Mouse (Mus musculus) E14TG2a.4 (cell line): ENCODE measurements around the gene Crtc1.

ENCODE experiments used
- H3K27me3 ChIP-seq: 2 replicates; pipeline ENCODE4 v1.6.1; 2014; ENCODE audit warnings: low read length, control low read depth; ENCODE audit not compliant: insufficient read depth
- H3K36me3 ChIP-seq: 2 replicates; pipeline ENCODE4 v1.6.1; 2014; ENCODE audit warnings: low read length, control low read depth; ENCODE audit not compliant: insufficient read depth
- H3K4me1 ChIP-seq: replicated peaks from 2 replicates; pipeline ENCODE4 v1.6.1; 2014; ENCODE audit warnings: low read depth, low read length, control low read depth
- H3K4me3 ChIP-seq: replicated peaks from 2 replicates; pipeline ENCODE4 v1.5.1; 2014; ENCODE audit warnings: mild to moderate bottlenecking, low read length
- H3K9me3 ChIP-seq: 2 replicates; pipeline ENCODE4 v1.6.1; 2014; ENCODE audit warnings: low read length, control low read depth
- CTCF ChIP-seq: conservative IDR thresholded peaks from 2 replicates; pipeline ENCODE4 v1.5.1; 2014; ENCODE audit warnings: low read length
- NANOG ChIP-seq: IDR thresholded peaks from 2 replicates; pipeline ENCODE4 v1.6.1; 2014; ENCODE audit warnings: borderline replicate concordance, low read length, mixed read lengths
- POU5F1 ChIP-seq: IDR thresholded peaks from 2 replicates; pipeline ENCODE4 v1.6.1; 2014; ENCODE audit warnings: low read length, borderline replicate concordance

The Crtc1 gene

GRCm38 (mm10) chr8:70375212-70375859, 64.0 kb downstream of the Crtc1 start:
- H3K4me3 ChIP-seq, result peak overlapping the region; percentile 84
- TF ChIP-seq CTCF (no peak), POU5F1 (no peak), NANOG (no peak)
- peaks cover 87% of the 10 kb centered on the region for H3K27me3 ChIP-seq
- peaks cover 55% of the 10 kb centered on the region for H3K4me1 ChIP-seq
- H3K36me3 ChIP-seq, result no peaks in the 10 kb centered on the region
- no peaks in the 10 kb centered on the region for H3K9me3 ChIP-seq

GRCm38 (mm10) chr8:70374318-70374927, 65.0 kb downstream of the Crtc1 start:
- Histone ChIP-seq H3K4me1 (peaks cover 49% of the 10 kb centered on the region), H3K36me3 (no peaks in the 10 kb centered on the region), H3K27me3 (peaks cover 82% of the 10 kb centered on the region), H3K4me3 (peak overlapping the region; percentile 84), H3K9me3 (no peaks in the 10 kb centered on the region)
- TF ChIP-seq NANOG (no peak), POU5F1 (no peak), CTCF (no peak)

- peak within 1 kb of the TSS; percentile 84 for H3K4me3 ChIP-seq
- peaks cover 77% of the 10 kb centered on the region for H3K27me3 ChIP-seq
- H3K9me3 ChIP-seq, result no peaks in the 10 kb centered on the region
- H3K36me3 ChIP-seq, result no peaks in the 10 kb centered on the region
- TF ChIP-seq CTCF, result no peak
- TF ChIP-seq POU5F1, result no peak
- TF ChIP-seq NANOG, result no peak
- H3K4me1 ChIP-seq, result peaks cover 44% of the 10 kb centered on the region
Observed at GRCm38 (mm10) chr8:70373397-70374317, 65.7 kb downstream of the Crtc1 start, which contains the start of gene Comp. Gene Comp (plus strand): TSS chr8:70373558.

- TF ChIP-seq CTCF (no peak), NANOG (no peak), POU5F1 (no peak)
- Histone ChIP-seq H3K4me3 (no peak overlapping the region), H3K27me3 (peaks cover 60% of the 10 kb centered on the region), H3K36me3 (no peaks in the 10 kb centered on the region), H3K9me3 (no peaks in the 10 kb centered on the region), H3K4me1 (peaks cover 41% of the 10 kb centered on the region)
Observed at GRCm38 (mm10) chr8:70371951-70372350, 67.4 kb downstream of the Crtc1 start.

GRCm38 (mm10) chr8:70370476-70370875, 68.9 kb downstream of the Crtc1 start:
- Histone ChIP-seq H3K4me3 (no peak overlapping the region), H3K4me1 (peaks cover 26% of the 10 kb centered on the region), H3K36me3 (no peaks in the 10 kb centered on the region), H3K9me3 (no peaks in the 10 kb centered on the region), H3K27me3 (peaks cover 55% of the 10 kb centered on the region)
- TF ChIP-seq POU5F1, result no peak
- no peak for TF ChIP-seq NANOG
- no peak for TF ChIP-seq CTCF

GRCm38 (mm10) chr8:70366588-70366987, 72.8 kb downstream of the Crtc1 start:
- peaks cover 29% of the 10 kb centered on the region for H3K27me3 ChIP-seq
- peaks cover 16% of the 10 kb centered on the region for H3K4me1 ChIP-seq
- H3K4me3 ChIP-seq, result no peak overlapping the region
- no peaks in the 10 kb centered on the region for H3K36me3 ChIP-seq
- H3K9me3 ChIP-seq, result no peaks in the 10 kb centered on the region
- TF ChIP-seq NANOG (no peak), CTCF (no peak), POU5F1 (no peak)

GRCm38 (mm10) chr8:70364066-70364465, 75.3 kb downstream of the Crtc1 start:
- peaks cover 23% of the 10 kb centered on the region; the same call in 1 of the 2 replicates for H3K27me3 ChIP-seq
- no peaks in the 10 kb centered on the region for H3K9me3 ChIP-seq
- H3K4me3 ChIP-seq, result no peak overlapping the region
- no peaks in the 10 kb centered on the region for H3K36me3 ChIP-seq
- TF ChIP-seq CTCF, result no peak
- no peak for TF ChIP-seq POU5F1
- TF ChIP-seq NANOG, result no peak
- peaks cover 29% of the 10 kb centered on the region for H3K4me1 ChIP-seq

- no peaks in the 10 kb centered on the region for H3K9me3 ChIP-seq
- peaks cover 19% of the 10 kb centered on the region; the same call in 1 of the 2 replicates for H3K27me3 ChIP-seq
- H3K4me1 ChIP-seq, result peaks cover 54% of the 10 kb centered on the region
- no peaks in the 10 kb centered on the region for H3K36me3 ChIP-seq
- TF ChIP-seq CTCF, result no peak
- TF ChIP-seq NANOG, result no peak
- TF ChIP-seq POU5F1, result no peak
- H3K4me3 ChIP-seq, result peak overlapping the region; percentile 52
Observed at GRCm38 (mm10) chr8:70361484-70362032, 77.8 kb downstream of the Crtc1 start.
